Mouse (Mus musculus) megakaryocyte-erythroid progenitor cell, adult 5 weeks (primary cell): ENCODE data around the gene Bex6. TPM values are rescaled to one million over a fixed set of nuclear protein-coding genes. Genes with fewer than 3 reads are reported as not detected.

Source experiments
- polyA plus RNA-seq: library from polyadenylated mRNA; stranded (reverse); fragments of >175 nt; gene quantifications from 2 replicates; pipeline ENCODE4 v1.2.3, GENCODE M21; 2012

The Bex6 gene
- polyA plus RNA-seq = 13.1 and 13.8 TPM in 2 replicates

GRCm38 (mm10) chr16:32179333-32179901, at the start of gene Bex6:
Gene Bex6 (plus strand): TSS chr16:32179823.

GRCm38 (mm10) chr16:32165281-32165821, 14.3 kb upstream of the Bex6 start, which contains the start of gene Nrros:
Gene Nrros (minus strand): TSS chr16:32165594.

Other genes with a start within 250 kb of the Bex6 start
- gene Pigz, start 246.0 kb upstream of the Bex6 start, polyA plus RNA-seq = 0.05 TPM in 1 of 2 replicates, not detected in the other
- gene 0610012G03Rik, start 231.3 kb upstream of the Bex6 start, polyA plus RNA-seq = 67.5 and 68.0 TPM in 2 replicates
- gene Ncbp2, start 231.3 kb upstream of the Bex6 start, polyA plus RNA-seq = 79.6 and 109 TPM in 2 replicates
- 3.0 and 3.1 TPM in 2 replicates for gene Senp5, start 176.5 kb upstream of the Bex6 start, polyA plus RNA-seq
- 36.0 and 45.3 TPM in 2 replicates for gene Pak2, start 100.5 kb upstream of the Bex6 start, polyA plus RNA-seq
- 37.7 and 38.6 TPM in 2 replicates for gene Pigx, start 80.1 kb upstream of the Bex6 start, polyA plus RNA-seq
- 4.1 and 6.0 TPM in 2 replicates for gene Cep19, start 80.0 kb upstream of the Bex6 start, polyA plus RNA-seq
- gene Nrros, start 14.2 kb upstream of the Bex6 start, polyA plus RNA-seq = 98.7 and 161 TPM in 2 replicates
- gene Fbxo45, start 67.3 kb downstream of the Bex6 start, polyA plus RNA-seq = 7.1 and 8.0 TPM in 2 replicates
- 10.8 and 14.9 TPM in 2 replicates for gene Wdr53, start 67.4 kb downstream of the Bex6 start, polyA plus RNA-seq
- not detected in 2 replicates for gene Smco1, start 91.6 kb downstream of the Bex6 start, polyA plus RNA-seq
- gene Rnf168, start 97.6 kb downstream of the Bex6 start, polyA plus RNA-seq = 8.0 and 11.0 TPM in 2 replicates
- 1.6 and 4.4 TPM in 2 replicates for gene Ubxn7, start 152.4 kb downstream of the Bex6 start, polyA plus RNA-seq
- gene Tm4sf19, start 220.7 kb downstream of the Bex6 start, polyA plus RNA-seq = not detected in 2 replicates
- gene Tctex1d2, start 239.9 kb downstream of the Bex6 start, polyA plus RNA-seq = 0.60 and 0.76 TPM in 2 replicates